Mouse (Mus musculus): ENCODE measurements around the gene Acss2.
"Not testable (repeated sequence)": the region's sequence is repeated elsewhere in the genome, so short reads cannot be mapped to it uniquely, and the experiment has no call there.

Gene Acss2

GRCm38 (mm10) chr2:155538463-155539057 is 20.8 kb downstream of the Acss2 start:
- not testable (repeated sequence) for DNase-seq

GRCm38 (mm10) chr2:155539696-155540095 is 21.9 kb downstream of the Acss2 start:
- no peak for DNase-seq

GRCm38 (mm10) chr2:155540822-155541458 is 23.2 kb downstream of the Acss2 start:
- DNase-seq, result peak; percentile 41 to 52

GRCm38 (mm10) chr2:155546955-155547354 is 29.2 kb downstream of the Acss2 start:
- no peak for DNase-seq

- no peak for DNase-seq
Measured at GRCm38 (mm10) chr2:155552336-155552735, 34.6 kb downstream of the Acss2 start.

- DNase-seq, result no peak
Measured at GRCm38 (mm10) chr2:155552949-155553354, 35.2 kb downstream of the Acss2 start.

GRCm38 (mm10) chr2:155554426-155554985 is 36.8 kb downstream of the Acss2 start:
- DNase-seq, result no peak

- no peak for DNase-seq
Measured at GRCm38 (mm10) chr2:155562209-155562608, 44.5 kb downstream of the Acss2 start.

- no peak for DNase-seq
Measured at GRCm38 (mm10) chr2:155562934-155563333, 45.2 kb downstream of the Acss2 start.

- no peak for DNase-seq
Measured at GRCm38 (mm10) chr2:155567751-155568150, 50.0 kb downstream of the Acss2 start.

GRCm38 (mm10) chr2:155569223-155569807 is 51.6 kb downstream of the Acss2 start:
- no peak for DNase-seq

GRCm38 (mm10) chr2:155573001-155573400 is 55.3 kb downstream of the Acss2 start:
- DNase-seq, result no peak

- DNase-seq, result no peak
Measured at GRCm38 (mm10) chr2:155573996-155574395, 56.2 kb downstream of the Acss2 start.

- DNase-seq, result peak; percentile 55 to 73
Measured at GRCm38 (mm10) chr2:155574700-155575099, 57.0 kb downstream of the Acss2 start.

- no peak for DNase-seq
Measured at GRCm38 (mm10) chr2:155576656-155577055, 58.9 kb downstream of the Acss2 start.

GRCm38 (mm10) chr2:155580331-155580730 is 62.6 kb downstream of the Acss2 start:
- DNase-seq, result no peak

- DNase-seq, result no peak
Measured at GRCm38 (mm10) chr2:155582384-155582995, 64.7 kb downstream of the Acss2 start.

GRCm38 (mm10) chr2:155582996-155583395 is 65.2 kb downstream of the Acss2 start:
- no peak for DNase-seq

- peak; percentile 66 to 78 for DNase-seq
Measured at GRCm38 (mm10) chr2:155583927-155584530, 66.3 kb downstream of the Acss2 start.

GRCm38 (mm10) chr2:155585082-155585481 is 67.3 kb downstream of the Acss2 start:
- no peak for DNase-seq

GRCm38 (mm10) chr2:155585486-155585885 is 67.7 kb downstream of the Acss2 start:
- no peak for DNase-seq

GRCm38 (mm10) chr2:155588136-155588535 is 70.4 kb downstream of the Acss2 start:
- no peak for DNase-seq

- no peak for DNase-seq
Measured at GRCm38 (mm10) chr2:155589521-155589920, 71.8 kb downstream of the Acss2 start.
